Mouse (Mus musculus): ENCODE measurements around the gene Lamc1. TPM values are rescaled to one million over a fixed set of nuclear protein-coding genes. Genes with fewer than 3 reads are reported as not detected.
A peak's percentile ranks its signal among the peaks of the same experiment; 100 is the strongest.
"Not testable (repeated sequence)": the region's sequence is repeated elsewhere in the genome, so short reads cannot be mapped to it uniquely, and the experiment has no call there.

The Lamc1 gene
- polyA plus RNA-seq, 1 experiment from 2014 or later = 151 TPM

DNA sequence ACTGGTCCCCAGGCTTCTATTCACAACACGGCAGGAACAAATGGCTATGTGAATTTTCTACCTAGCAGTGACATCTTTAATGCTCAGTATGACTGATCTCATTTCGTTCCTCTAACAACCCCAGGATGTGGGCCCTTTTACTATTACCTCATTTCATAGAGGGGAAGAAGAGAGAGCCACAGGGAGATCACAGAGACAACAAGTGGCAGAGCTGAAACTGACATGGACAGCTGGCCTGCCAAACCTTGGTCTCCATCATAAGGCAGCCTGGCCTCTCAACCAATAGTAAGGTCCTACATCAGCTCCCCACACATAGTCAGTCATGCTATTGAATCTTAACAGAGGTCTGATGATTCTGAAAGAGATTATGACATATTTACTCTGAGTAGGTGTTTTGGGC lies 12.4 kb upstream of the Lamc1 start:
- Histone ChIP-seq H3K9ac (ENCODE audit: low read depth, low read length) (no peak overlapping the region), H3K4me2 (replicated peaks; ENCODE audit: low read depth, low read length) (no peak overlapping the region), H3K36me3 (ENCODE audit: control insufficient read depth, insufficient read depth, low read length) (no peaks in the 10 kb centered on the region), H3K27me3 (ENCODE audit: control insufficient read depth, insufficient read depth, low read length) (no peaks in the 10 kb centered on the region), H3K9me3 (ENCODE audit: control insufficient read depth, low read length) (no peaks in the 10 kb centered on the region), H3K4me3 (ENCODE audit: low read length) (no peak overlapping the region), H3K4me1 (ENCODE audit: control insufficient read depth, insufficient read depth, low read length) (no peaks in the 10 kb centered on the region), H3K27ac (ENCODE audit: low read depth, low read length) (no peak overlapping the region)
- no peak for ATAC-seq (ENCODE audit: low FRiP score, low TSS enrichment)
- 85% methylated on average over 2 of the region's 2 CpGs for WGBS

- WGBS = 92% methylated on average over 10 of the region's 10 CpGs
- H3K9me3 ChIP-seq (ENCODE audit: control insufficient read depth, low read length); ATAC-seq (ENCODE audit: low FRiP score, low TSS enrichment); H3K9ac ChIP-seq (ENCODE audit: low read depth, low read length); H3K4me2 ChIP-seq (replicated peaks; ENCODE audit: low read depth, low read length); H3K4me1 ChIP-seq (ENCODE audit: control insufficient read depth, insufficient read depth, low read length); H3K27me3 ChIP-seq (ENCODE audit: control insufficient read depth, insufficient read depth, low read length); H3K36me3 ChIP-seq (ENCODE audit: control insufficient read depth, insufficient read depth, low read length); H3K27ac ChIP-seq (ENCODE audit: low read depth, low read length); H3K4me3 ChIP-seq (ENCODE audit: low read length): not testable (repeated sequence)
Measured at GRCm38 (mm10) chr1:153335451-153335850, 2.9 kb upstream of the Lamc1 start.

DNA sequence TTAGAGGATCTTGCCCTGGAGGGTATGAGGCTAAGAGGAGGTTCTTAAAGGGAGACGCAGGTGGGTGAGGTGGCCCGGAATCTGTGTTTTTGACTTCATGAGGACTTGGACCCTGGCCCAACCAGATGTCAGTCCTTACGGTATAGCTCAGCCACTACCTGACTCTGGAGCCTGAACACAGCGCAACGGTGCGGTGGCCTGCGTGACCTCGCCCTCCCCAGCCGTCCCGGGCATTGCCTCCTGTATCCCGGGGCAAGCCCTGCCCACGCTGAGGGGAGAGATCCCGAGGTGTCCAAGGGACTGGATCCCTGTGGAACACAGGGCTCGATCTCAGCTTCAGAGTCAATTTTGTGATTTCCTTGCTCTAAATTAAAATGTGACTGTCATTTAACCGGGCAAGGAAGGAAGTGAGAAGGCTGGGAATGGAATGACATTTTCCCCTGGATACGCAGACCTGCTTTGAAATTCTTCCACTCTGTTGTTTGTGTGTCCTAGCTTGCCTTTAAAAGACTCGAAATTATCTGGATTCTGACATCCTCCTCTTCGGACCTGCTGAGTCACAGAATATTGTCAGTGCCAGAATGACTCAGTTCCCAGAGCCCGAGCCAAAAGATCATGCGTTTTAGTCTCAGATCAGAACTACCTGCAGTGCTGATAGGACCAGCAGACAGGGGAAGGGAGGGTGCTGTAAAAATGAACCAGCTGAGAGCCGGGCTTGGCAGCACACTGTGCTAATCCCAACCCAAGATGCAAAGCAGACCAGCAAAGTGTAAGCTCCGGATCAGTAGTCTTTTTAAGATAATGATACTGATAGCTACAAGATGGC lies 923 bp upstream of the Lamc1 start:
- H3K4me3 ChIP-seq (ENCODE audit: low read length) = peak overlapping the region; percentile 97
- peak; percentile 64; the same call in 1 of the 2 replicates for ATAC-seq (ENCODE audit: low FRiP score, low TSS enrichment)

GRCm38 (mm10) chr1:153331796-153332443 lies 666 bp downstream of the Lamc1 start:
- Histone ChIP-seq H3K4me1 (ENCODE audit: control insufficient read depth, insufficient read depth, low read length) (peaks cover 26% of the 10 kb centered on the region), H3K4me2 (replicated peaks; ENCODE audit: low read depth, low read length) (peak overlapping the region; percentile 80), H3K27ac (ENCODE audit: low read depth, low read length) (peak overlapping the region; percentile 96), H3K27me3 (ENCODE audit: control insufficient read depth, insufficient read depth, low read length) (no peaks in the 10 kb centered on the region), H3K36me3 (ENCODE audit: control insufficient read depth, insufficient read depth, low read length) (0 out of 2 replicates have a peak, but pooled peaks cover 8% of the 10 kb centered on the region), H3K9ac (ENCODE audit: low read depth, low read length) (peak overlapping the region; percentile 97), H3K9me3 (ENCODE audit: control insufficient read depth, low read length) (no peaks in the 10 kb centered on the region), H3K4me3 (ENCODE audit: low read length) (peak overlapping the region; percentile 97)
- peak; percentile 63 for ATAC-seq (ENCODE audit: low FRiP score, low TSS enrichment)
- WGBS = under 1% methylated on average over 36 of the region's 42 CpGs

More for the DNA sequence above, 923 bp upstream of the Lamc1 start:
- 6% methylated on average over 22 of the region's 22 CpGs for WGBS
- Histone ChIP-seq H3K27ac (ENCODE audit: low read depth, low read length) (peak overlapping the region; percentile 52; the same call in 1 of the 2 replicates), H3K36me3 (ENCODE audit: control insufficient read depth, insufficient read depth, low read length) (no peaks in the 10 kb centered on the region), H3K9ac (ENCODE audit: low read depth, low read length) (peak overlapping the region; percentile 55), H3K27me3 (ENCODE audit: control insufficient read depth, insufficient read depth, low read length) (no peaks in the 10 kb centered on the region), H3K4me2 (replicated peaks; ENCODE audit: low read depth, low read length) (peak overlapping the region; percentile 80), H3K4me1 (ENCODE audit: control insufficient read depth, insufficient read depth, low read length) (peaks cover 17% of the 10 kb centered on the region), H3K9me3 (ENCODE audit: control insufficient read depth, low read length) (no peaks in the 10 kb centered on the region)

DNA sequence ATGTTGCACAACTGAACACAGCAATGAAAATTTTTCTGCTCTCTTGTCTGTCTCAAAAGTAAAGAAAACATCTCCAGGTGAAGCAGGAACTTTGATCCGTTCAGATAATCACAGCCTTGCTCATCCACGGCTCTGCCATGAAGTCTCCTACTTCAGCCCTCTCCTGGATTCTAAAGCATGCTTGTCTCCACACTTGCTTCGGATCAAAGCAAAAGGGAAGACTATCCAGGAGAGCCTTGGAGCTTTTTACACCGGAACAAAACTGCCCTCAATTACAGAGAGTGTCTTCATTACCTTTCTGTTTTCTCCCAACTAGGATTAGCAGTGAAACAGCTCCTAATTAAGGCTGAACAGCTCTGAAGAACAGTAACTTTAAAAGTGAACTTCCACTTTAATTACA lies 1.4 kb downstream of the Lamc1 start:
- Histone ChIP-seq H3K36me3 (ENCODE audit: control insufficient read depth, insufficient read depth, low read length) (peaks cover 13% of the 10 kb centered on the region), H3K9me3 (ENCODE audit: control insufficient read depth, low read length) (no peaks in the 10 kb centered on the region), H3K27ac (ENCODE audit: low read depth, low read length) (no peak overlapping the region; the same call in 1 of the 2 replicates), H3K4me1 (ENCODE audit: control insufficient read depth, insufficient read depth, low read length) (peaks cover 26% of the 10 kb centered on the region), H3K9ac (ENCODE audit: low read depth, low read length) (peak overlapping the region; percentile 97), H3K4me2 (replicated peaks; ENCODE audit: low read depth, low read length) (peak overlapping the region; percentile 80), H3K4me3 (ENCODE audit: low read length) (peak overlapping the region; percentile 97), H3K27me3 (ENCODE audit: control insufficient read depth, insufficient read depth, low read length) (no peaks in the 10 kb centered on the region)
- ATAC-seq (ENCODE audit: low FRiP score, low TSS enrichment) = no peak
- WGBS = 1% methylated on average over 4 of the region's 4 CpGs

- H3K36me3 ChIP-seq (ENCODE audit: control insufficient read depth, insufficient read depth, low read length) = peaks cover 20% of the 10 kb centered on the region
- H3K4me2 ChIP-seq (replicated peaks; ENCODE audit: low read depth, low read length) = peak overlapping the region; percentile 80; the same call in 1 of the 2 replicates
- no peak overlapping the region for H3K9ac ChIP-seq (ENCODE audit: low read depth, low read length)
- no peak overlapping the region; the same call in 1 of the 2 replicates for H3K27ac ChIP-seq (ENCODE audit: low read depth, low read length)
- 0 out of 2 replicates have a peak, but pooled peaks have one; percentile 21 for ATAC-seq (ENCODE audit: low FRiP score, low TSS enrichment)
- 47% methylated on average over 6 of the region's 6 CpGs for WGBS
- H3K4me3 ChIP-seq (ENCODE audit: low read length) = peak overlapping the region; percentile 97; the same call in 1 of the 2 replicates
- H3K9me3 ChIP-seq (ENCODE audit: control insufficient read depth, low read length) = no peaks in the 10 kb centered on the region
- H3K4me1 ChIP-seq (ENCODE audit: control insufficient read depth, insufficient read depth, low read length) = peaks cover 26% of the 10 kb centered on the region
- H3K27me3 ChIP-seq (ENCODE audit: control insufficient read depth, insufficient read depth, low read length) = no peaks in the 10 kb centered on the region
Measured at GRCm38 (mm10) chr1:153329306-153329705, 3.3 kb downstream of the Lamc1 start.

GRCm38 (mm10) chr1:153327063-153327462 lies 5.5 kb downstream of the Lamc1 start:
- peaks cover 33% of the 10 kb centered on the region for H3K4me1 ChIP-seq (ENCODE audit: control insufficient read depth, insufficient read depth, low read length)
- no peaks in the 10 kb centered on the region for H3K27me3 ChIP-seq (ENCODE audit: control insufficient read depth, insufficient read depth, low read length)
- WGBS = 89% methylated on average over 4 of the region's 4 CpGs

GRCm38 (mm10) chr1:153326226-153326625 lies 6.4 kb downstream of the Lamc1 start:
- H3K27me3 ChIP-seq (ENCODE audit: control insufficient read depth, insufficient read depth, low read length) = no peaks in the 10 kb centered on the region
- no peak overlapping the region for H3K4me3 ChIP-seq (ENCODE audit: low read length)
- H3K4me1 ChIP-seq (ENCODE audit: control insufficient read depth, insufficient read depth, low read length) = peaks cover 41% of the 10 kb centered on the region
- H3K36me3 ChIP-seq (ENCODE audit: control insufficient read depth, insufficient read depth, low read length) = peaks cover 26% of the 10 kb centered on the region
- H3K4me2 ChIP-seq (replicated peaks; ENCODE audit: low read depth, low read length) = no peak overlapping the region
- no peak overlapping the region for H3K27ac ChIP-seq (ENCODE audit: low read depth, low read length)
- no peak overlapping the region; the same call in 1 of the 2 replicates for H3K9ac ChIP-seq (ENCODE audit: low read depth, low read length)
- no peaks in the 10 kb centered on the region for H3K9me3 ChIP-seq (ENCODE audit: control insufficient read depth, low read length)
- no peak for ATAC-seq (ENCODE audit: low FRiP score, low TSS enrichment)
- WGBS = 70% methylated on average over 7 of the region's 7 CpGs

More at GRCm38 (mm10) chr1:153327063-153327462, 5.5 kb downstream of the Lamc1 start:
- H3K9ac ChIP-seq (ENCODE audit: low read depth, low read length) = no peak overlapping the region
- no peak overlapping the region for H3K4me3 ChIP-seq (ENCODE audit: low read length)
- H3K9me3 ChIP-seq (ENCODE audit: control insufficient read depth, low read length) = no peaks in the 10 kb centered on the region
- no peak overlapping the region for H3K27ac ChIP-seq (ENCODE audit: low read depth, low read length)
- no peak for ATAC-seq (ENCODE audit: low FRiP score, low TSS enrichment)
- peaks cover 26% of the 10 kb centered on the region for H3K36me3 ChIP-seq (ENCODE audit: control insufficient read depth, insufficient read depth, low read length)
- H3K4me2 ChIP-seq (replicated peaks; ENCODE audit: low read depth, low read length) = no peak overlapping the region

- no peaks in the 10 kb centered on the region for H3K27me3 ChIP-seq (ENCODE audit: control insufficient read depth, insufficient read depth, low read length)
- peaks cover 14% of the 10 kb centered on the region for H3K36me3 ChIP-seq (ENCODE audit: control insufficient read depth, insufficient read depth, low read length)
- H3K4me3 ChIP-seq (ENCODE audit: low read length) = no peak overlapping the region
- WGBS = 77% methylated on average over 12 of the region's 12 CpGs
- H3K9ac ChIP-seq (ENCODE audit: low read depth, low read length) = no peak overlapping the region
- peaks cover 41% of the 10 kb centered on the region for H3K4me1 ChIP-seq (ENCODE audit: control insufficient read depth, insufficient read depth, low read length)
- no peak for ATAC-seq (ENCODE audit: low FRiP score, low TSS enrichment)
- H3K27ac ChIP-seq (ENCODE audit: low read depth, low read length) = 0 out of 2 replicates have a peak overlapping the region, but pooled peaks have one; percentile 42
- H3K4me2 ChIP-seq (replicated peaks; ENCODE audit: low read depth, low read length) = no peak overlapping the region
- H3K9me3 ChIP-seq (ENCODE audit: control insufficient read depth, low read length) = no peaks in the 10 kb centered on the region
Measured at GRCm38 (mm10) chr1:153321404-153321803, 11.2 kb downstream of the Lamc1 start.

Measured in kidney, embryonic 14.5 days (tissue).